Mouse (Mus musculus) adrenal gland (tissue): ENCODE results near the gene Axin2.

Experiments
- intact Hi-C: fragments of 180-260 bp; cut with DNase I; formaldehyde crosslinking; loops from one replicate; pipeline ENCODE4 v1.15.1; 2025

The Axin2 gene

GRCm38 (mm10) chr11:108902303-108902702 lies 17.8 kb upstream of the Axin2 start:
- intact Hi-C loops, result no loop called here

- intact Hi-C loops, result no loop called here
Observed at GRCm38 (mm10) chr11:108906590-108907254, 13.4 kb upstream of the Axin2 start.

- intact Hi-C loops, result no loop called here
Observed at GRCm38 (mm10) chr11:108909396-108910195, 10.6 kb upstream of the Axin2 start.

GRCm38 (mm10) chr11:108910328-108910886 lies 9.7 kb upstream of the Axin2 start:
- intact Hi-C loops, result no loop called here

GRCm38 (mm10) chr11:108910903-108911302 lies 9.2 kb upstream of the Axin2 start:
- intact Hi-C loops, result no loop called here

- intact Hi-C loops, result no loop called here
Observed at GRCm38 (mm10) chr11:108912174-108912573, 8.0 kb upstream of the Axin2 start.

GRCm38 (mm10) chr11:108917422-108918324 lies 2.5 kb upstream of the Axin2 start:
- intact Hi-C loops, result no loop called here

- intact Hi-C loops, result loop anchor here (10.0 kb wide), 1 partner anchor 204 kb away; no protein-coding TSS in a partner anchor
Observed at GRCm38 (mm10) chr11:108920636-108921505, 722 bp downstream of the Axin2 start.

GRCm38 (mm10) chr11:108921506-108922455 lies 1.6 kb downstream of the Axin2 start:
- intact Hi-C loops, result loop anchor here (2.0 to 10.0 kb wide), 2 partner anchors 203 to 473 kb away; no protein-coding TSS in a partner anchor

GRCm38 (mm10) chr11:108922511-108923187 lies 2.5 kb downstream of the Axin2 start:
- intact Hi-C loops, result loop anchor here (2.0 to 10.0 kb wide), 2 partner anchors 202 to 474 kb away; no protein-coding TSS in a partner anchor

GRCm38 (mm10) chr11:108923188-108923575 lies 3.0 kb downstream of the Axin2 start:
- intact Hi-C loops, result loop anchor here (2.0 to 10.0 kb wide), 2 partner anchors 202 to 474 kb away; no protein-coding TSS in a partner anchor

- intact Hi-C loops, result loop anchor here (2.0 to 10.0 kb wide), 3 partner anchors 107 to 475 kb away; no protein-coding TSS in a partner anchor
Observed at GRCm38 (mm10) chr11:108923781-108924180, 3.6 kb downstream of the Axin2 start.

- intact Hi-C loops, result loop anchor here (2.0 to 10.0 kb wide), 2 partner anchors 106 to 200 kb away; no protein-coding TSS in a partner anchor
Observed at GRCm38 (mm10) chr11:108924346-108924745, 4.2 kb downstream of the Axin2 start.

GRCm38 (mm10) chr11:108925202-108925601 lies 5.1 kb downstream of the Axin2 start:
- intact Hi-C loops, result loop anchor here (2.0 to 10.0 kb wide), 3 partner anchors 106 to 267 kb away; no protein-coding TSS in a partner anchor

- intact Hi-C loops, result loop anchor here (2.0 to 10.0 kb wide), 3 partner anchors 105 to 266 kb away; no protein-coding TSS in a partner anchor
Observed at GRCm38 (mm10) chr11:108925826-108926225, 5.7 kb downstream of the Axin2 start.

- intact Hi-C loops, result loop anchor here (5.0 to 10.0 kb wide), 2 partner anchors 198 to 266 kb away; no protein-coding TSS in a partner anchor
Observed at GRCm38 (mm10) chr11:108926345-108927092, 6.4 kb downstream of the Axin2 start.

GRCm38 (mm10) chr11:108927093-108927444 lies 6.9 kb downstream of the Axin2 start:
- intact Hi-C loops, result loop anchor here (5.0 to 10.0 kb wide), 2 partner anchors 198 to 265 kb away; no protein-coding TSS in a partner anchor
